Mouse (Mus musculus) liver, embryonic 14.5 days (tissue): ENCODE measurements around the gene Hnrnpab. TPM values are rescaled to one million over a fixed set of nuclear protein-coding genes. Genes with fewer than 3 reads are reported as not detected.
A peak's percentile ranks its signal among the peaks of the same experiment; 100 is the strongest.

Source experiments
- ATAC-seq: fragments of 200-750 bp; cut with Nextera tagmentation; 2 replicates; pipeline ENCODE4 v1.8.0; 2017; ENCODE audit warnings: moderate number of reproducible peaks, mild to moderate bottlenecking, moderate library complexity; ENCODE audit not compliant: insufficient read depth
- DNase-seq, 3 experiments: peaks; one replicate each; pipeline ENCODE4 v3.0.0-alpha.2; 2012 to 2013; ENCODE audit warnings: low read depth in 3 of 3, low spot score in 3 of 3
- H3K27ac ChIP-seq: fragments of 300-500 bp; sonication (generic); 2 replicates; pipeline ENCODE4 v1.5.1; 2014; ENCODE audit warnings: moderate library complexity, mild to moderate bottlenecking, control low read depth, inconsistent platforms
- H3K27me3 ChIP-seq: fragments of 300-500 bp; sonication (generic); 2 replicates; pipeline ENCODE4 v1.6.1; 2014; ENCODE audit warnings: mild to moderate bottlenecking, low read length, moderate library complexity; ENCODE audit not compliant: control insufficient read depth, insufficient read depth
- H3K36me3 ChIP-seq: fragments of 300-500 bp; sonication (generic); replicated peaks from 2 replicates; pipeline ENCODE4 v1.6.1; 2014; ENCODE audit warnings: low read depth; ENCODE audit not compliant: control insufficient read depth, insufficient read depth
- H3K4me1 ChIP-seq, 2 experiments: fragments of 200-500 bp in 1 of 2; fragments of 300-500 bp in 1 of 2; sonication (generic) in 1 of 2; replicated peaks; 2 replicates each; pipeline ENCODE4 v1.6.1; 2012 to 2014; ENCODE audit warnings: antibody characterized with exemption in 1 of 2, inconsistent platforms in 1 of 2, low read length in 1 of 2; ENCODE audit not compliant: control insufficient read depth in 2 of 2, insufficient read depth in 2 of 2
- H3K4me2 ChIP-seq: fragments of 300-500 bp; sonication (generic); 2 replicates; pipeline ENCODE4 v1.6.1; 2014; ENCODE audit warnings: low read depth, mild to moderate bottlenecking, control low read depth, moderate library complexity
- H3K4me3 ChIP-seq, 2 experiments: fragments of 200-500 bp in 1 of 2; fragments of 300-500 bp in 1 of 2; sonication (generic) in 1 of 2; 2 replicates each; pipeline ENCODE4 v1.5.1; 2012 to 2014; ENCODE audit warnings: low read depth in 2 of 2, low read length in 2 of 2, mild to moderate bottlenecking in 2 of 2, control low read depth in 1 of 2, inconsistent platforms in 1 of 2, moderate library complexity in 1 of 2; ENCODE audit not compliant: insufficient read depth in 1 of 2
- H3K9ac ChIP-seq: fragments of 300-500 bp; sonication (generic); replicated peaks from 2 replicates; pipeline ENCODE4 v1.6.1; 2014; ENCODE audit warnings: mild to moderate bottlenecking, control low read depth, moderate library complexity
- H3K9me3 ChIP-seq: fragments of 300-500 bp; sonication (generic); 2 replicates; pipeline ENCODE4 v1.6.1; 2016; ENCODE audit warnings: low read length, mixed read lengths; ENCODE audit not compliant: control insufficient read depth
- CTCF ChIP-seq: IDR thresholded peaks from 2 replicates; pipeline ENCODE4 v1.5.1; 2016; ENCODE audit warnings: antibody characterized with exemption, low read depth, control low read depth
- EP300 ChIP-seq: IDR thresholded peaks from 2 replicates; pipeline ENCODE4 v1.6.1; 2016; ENCODE audit warnings: antibody characterized with exemption, low read depth
- WGBS: fragments of 180-500 bp; shearing (Covaris S2); extraction: QIAGEN DNeasy Blood & Tissue Kit; methylation state at CpG from one replicate; pipeline ENCODE4 v1.1.7; 2014; ENCODE audit not compliant: insufficient replicate concordance; 5-methylcytosine and 5-hydroxymethylcytosine counted together
- polyA plus RNA-seq, 2 experiments: library from polyadenylated mRNA; depleted of rRNA in 1 of 2; stranded (reverse) in 1 of 2; unstranded in 1 of 2; fragments of >200 nt; fragmentation: Nextera tagmentation in 1 of 2; extraction: Ambion mirVana in 1 of 2; gene quantifications; 2 replicates each; pipeline versions ENCODE4 v1.2.1 to v1.2.3; 2012 to 2014

Hnrnpab gene
- polyA plus RNA-seq, 2 experiments, result 220 to 260 TPM

DNA sequence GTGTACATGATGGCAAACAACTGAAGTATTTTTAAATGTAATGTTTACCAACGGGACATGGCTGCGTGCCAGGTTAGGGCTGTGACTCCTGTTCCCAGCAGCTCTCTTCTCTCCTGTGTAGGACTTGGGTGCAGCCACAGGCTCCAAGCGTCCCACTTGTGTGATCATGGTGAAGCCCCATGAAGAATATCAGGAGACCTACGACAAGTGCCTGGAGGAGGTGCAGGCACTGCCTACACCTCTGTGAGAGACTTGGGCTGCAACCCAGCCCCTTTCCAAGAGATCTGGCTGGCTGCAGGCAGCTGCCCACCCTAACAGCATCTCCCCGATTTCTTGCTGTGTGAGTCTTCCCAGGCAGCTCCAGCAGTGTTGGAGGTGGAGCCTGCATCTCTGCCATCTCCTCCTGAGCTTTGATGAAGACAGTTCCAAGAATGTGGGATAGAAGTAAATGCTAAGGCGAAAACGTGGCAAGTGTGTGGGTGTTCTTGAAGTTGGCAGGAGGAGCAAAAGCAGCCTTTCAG is 16.4 kb upstream of the Hnrnpab start:
- Histone ChIP-seq H3K36me3 (peaks cover 39% of the 10 kb centered on the region), H3K4me3 (no peak overlapping the region), H3K27ac (no peak overlapping the region), H3K27me3 (no peaks in the 10 kb centered on the region), H3K4me2 (no peak overlapping the region), H3K9me3 (no peaks in the 10 kb centered on the region), H3K4me1 (peaks cover 0 to 18% of the 10 kb centered on the region in 2 experiments; a peak in 3 of 4 replicates), H3K9ac (no peak overlapping the region)
- ATAC-seq (no peak), DNase-seq (no peak)
- 73% methylated on average over 7 of the region's 7 CpGs for WGBS
- TF ChIP-seq EP300 (no peak), CTCF (no peak)

DNA sequence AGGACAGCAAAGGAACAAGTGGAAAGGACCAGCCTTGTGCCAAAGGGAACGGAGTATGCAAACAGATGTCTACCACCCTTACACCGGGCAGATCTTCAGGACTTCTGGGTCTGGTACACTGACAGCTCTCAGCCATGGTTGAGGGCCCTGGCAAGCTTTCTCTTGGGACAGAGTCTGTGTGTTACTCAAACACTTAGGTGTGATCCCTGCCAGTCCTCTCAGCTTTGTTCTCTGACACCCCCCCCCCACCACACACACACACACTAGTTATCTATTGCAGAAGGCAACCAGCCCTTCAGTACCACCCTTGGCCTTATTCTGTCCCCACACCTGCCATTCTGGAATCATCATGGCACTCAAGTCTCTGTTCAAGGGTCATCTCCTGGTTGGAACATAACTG is 15.1 kb upstream of the Hnrnpab start:
- peaks cover 35% of the 10 kb centered on the region for H3K36me3 ChIP-seq
- no peak for DNase-seq
- H3K4me3 ChIP-seq, result no peak overlapping the region
- H3K9ac ChIP-seq, result 0 out of 2 replicates have a peak overlapping the region, but pooled peaks have one; percentile 13
- peaks cover 0 to 18% of the 10 kb centered on the region in 2 experiments; a peak in 3 of 4 replicates for H3K4me1 ChIP-seq
- TF ChIP-seq EP300, result no peak
- no peak for TF ChIP-seq CTCF
- no peak for ATAC-seq
- H3K4me2 ChIP-seq, result peak overlapping the region; percentile 94; the same call in 1 of the 2 replicates
- whole genome bisulfite sequencing, result 85% methylated on average over 2 of the region's 2 CpGs
- H3K27me3 ChIP-seq, result no peaks in the 10 kb centered on the region
- no peaks in the 10 kb centered on the region for H3K9me3 ChIP-seq
- no peak overlapping the region for H3K27ac ChIP-seq

DNA sequence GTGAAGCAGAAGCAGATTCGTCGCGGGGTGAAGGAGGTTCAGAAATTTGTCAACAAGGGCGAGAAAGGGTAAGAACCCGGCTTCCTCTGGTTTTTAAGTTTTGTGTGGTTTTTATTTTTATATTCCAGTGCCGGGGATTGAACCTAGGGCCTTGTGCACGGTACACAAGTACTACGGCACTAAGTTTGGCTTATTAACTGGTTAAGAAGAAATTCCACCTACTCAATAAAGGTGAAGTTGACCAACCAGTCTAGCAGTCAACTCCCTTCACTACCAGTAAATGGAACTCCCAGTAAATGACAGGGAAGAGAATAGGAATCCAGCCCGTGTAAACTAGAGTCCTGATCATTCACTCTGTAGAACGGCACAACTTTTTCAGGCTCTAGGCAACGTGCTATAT is 13.4 kb upstream of the Hnrnpab start:
- H3K9me3 ChIP-seq, result no peaks in the 10 kb centered on the region
- peak overlapping the region; percentile 89 to 95 for H3K4me3 ChIP-seq
- H3K4me2 ChIP-seq, result peak overlapping the region; percentile 94
- no peaks in the 10 kb centered on the region for H3K27me3 ChIP-seq
- H3K27ac ChIP-seq, result peak overlapping the region; percentile 36
- ATAC-seq, result no peak
- peak overlapping the region; percentile 83 for H3K9ac ChIP-seq
- WGBS, result under 1% methylated on average over 11 of the region's 11 CpGs
- H3K36me3 ChIP-seq, result peaks cover 25% of the 10 kb centered on the region
- H3K4me1 ChIP-seq, result peaks cover 5 to 23% of the 10 kb centered on the region in 2 experiments
- TF ChIP-seq EP300 (no peak), CTCF (no peak)
- no peak for DNase-seq

DNA sequence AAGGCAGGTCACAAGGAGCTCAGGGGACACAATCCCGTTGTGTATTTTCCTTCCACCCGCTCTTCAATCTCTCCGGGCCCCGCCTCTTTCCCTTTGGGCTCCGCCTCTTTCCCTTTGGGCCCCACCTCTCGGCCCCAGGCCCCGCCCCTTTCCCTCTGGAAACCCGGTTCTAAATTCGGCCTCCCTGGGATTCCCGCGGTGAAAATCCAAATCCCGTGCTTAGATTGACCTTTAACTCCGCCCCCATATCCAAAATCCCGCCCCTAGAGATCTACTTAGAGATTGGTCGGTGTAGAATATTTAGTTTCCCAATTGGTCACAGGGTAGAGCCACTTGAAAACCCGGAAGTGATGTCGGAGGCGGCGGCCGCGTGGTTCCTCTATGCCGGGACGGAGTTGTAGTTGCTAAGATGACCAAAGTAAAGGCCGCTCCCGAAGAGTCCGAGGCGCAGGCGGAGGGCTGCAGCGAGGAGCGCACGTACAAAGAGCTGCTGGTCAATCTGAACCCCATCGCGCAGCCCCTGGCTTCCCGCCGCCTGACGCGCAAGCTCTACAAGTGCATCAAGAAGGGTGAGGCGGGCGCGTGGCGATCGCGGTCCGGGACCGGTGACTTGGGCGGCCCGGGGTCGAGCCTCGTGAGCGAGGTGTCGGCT is 12.9 kb upstream of the Hnrnpab start, which contains the start of gene Nhp2:
Gene Nhp2 (plus strand): TSS at position 327 of the 652 bp plus-strand sequence.
- H3K4me3 ChIP-seq, result peak within 1 kb of the TSS; percentile 89 to 95
- peaks cover 22% of the 10 kb centered on the region for H3K36me3 ChIP-seq
- H3K27ac ChIP-seq, result peak within 1 kb of the TSS; percentile 36
- H3K27me3 ChIP-seq, result no peaks in the 10 kb centered on the region
- TF ChIP-seq CTCF (no peak), EP300 (no peak)
- H3K9ac ChIP-seq, result peak within 1 kb of the TSS; percentile 83
- H3K4me2 ChIP-seq, result peak within 1 kb of the TSS; percentile 94
- DNase-seq (peak; percentile 94 to 96 (median 95)), ATAC-seq (peak; percentile 81)
- WGBS, result under 1% methylated on average over 51 of the region's 51 CpGs
- H3K4me1 ChIP-seq, result peaks cover 6 to 25% of the 10 kb centered on the region in 2 experiments
- no peaks in the 10 kb centered on the region for H3K9me3 ChIP-seq

DNA sequence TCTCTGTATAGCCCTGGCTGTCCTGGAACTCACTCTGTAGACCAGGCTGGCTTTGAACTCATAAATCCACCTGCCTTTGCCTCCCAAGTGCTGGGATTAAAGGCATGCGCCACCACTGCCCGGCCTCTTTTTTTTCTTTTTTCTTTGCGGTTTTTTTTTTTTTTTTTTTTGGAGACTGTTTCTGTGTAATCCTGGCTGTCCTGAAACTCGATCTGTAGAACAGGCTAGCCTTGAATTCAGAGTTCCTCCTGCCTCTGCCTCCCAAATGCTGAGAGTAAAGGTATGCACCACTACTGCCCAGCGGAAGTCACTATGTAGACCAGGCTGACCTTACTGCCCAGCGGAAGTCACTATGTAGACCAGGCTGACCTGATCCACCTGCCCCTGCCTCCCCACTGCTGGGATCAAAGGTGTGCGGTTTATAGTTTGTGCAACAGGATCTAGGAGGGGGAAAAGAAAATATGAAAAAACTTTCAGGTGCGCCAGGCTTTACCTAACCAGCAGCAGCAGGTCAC is 12.3 kb upstream of the Hnrnpab start:
- H3K4me2 ChIP-seq, result peak overlapping the region; percentile 94
- ATAC-seq (0 out of 2 replicates have a peak, but pooled peaks have one; percentile 3), DNase-seq (no peak)
- no peaks in the 10 kb centered on the region for H3K9me3 ChIP-seq
- 24% methylated on average over 8 of the region's 8 CpGs for WGBS
- H3K27ac ChIP-seq, result no peak overlapping the region
- peak overlapping the region; percentile 83 for H3K9ac ChIP-seq
- peaks cover 16% of the 10 kb centered on the region for H3K36me3 ChIP-seq
- peaks cover 6 to 25% of the 10 kb centered on the region in 2 experiments for H3K4me1 ChIP-seq
- no peaks in the 10 kb centered on the region for H3K27me3 ChIP-seq
- TF ChIP-seq EP300 (no peak), CTCF (no peak)
- peak overlapping the region; percentile 89 to 95 for H3K4me3 ChIP-seq
